Mouse (Mus musculus): Measurements from ENCODE around the gene Kcnip4. TPM values are rescaled to one million over a fixed set of nuclear protein-coding genes. Genes with fewer than 3 reads are reported as not detected.

Kcnip4 gene
- polyA plus RNA-seq, 1 experiment from 2014 or later, result 2.9 TPM

- H3K4me3 ChIP-seq, result no peak overlapping the region
- no peak overlapping the region for H3K4me2 ChIP-seq
- WGBS, result 31% methylated on average over 1 of the region's 1 CpGs
- H3K36me3 ChIP-seq, result no peaks in the 10 kb centered on the region
- H3K27me3 ChIP-seq, result no peaks in the 10 kb centered on the region
- no peaks in the 10 kb centered on the region for H3K9me3 ChIP-seq
- no peak for ATAC-seq (ENCODE audit: insufficient number of reproducible peaks, low FRiP score, low TSS enrichment, low read depth)
- H3K27ac ChIP-seq, result no peak overlapping the region
- no peaks in the 10 kb centered on the region for H3K4me1 ChIP-seq
- H3K9ac ChIP-seq, result no peak overlapping the region
Measured at GRCm38 (mm10) chr5:48779376-48779775, 745.3 kb downstream of the Kcnip4 start.

DNA sequence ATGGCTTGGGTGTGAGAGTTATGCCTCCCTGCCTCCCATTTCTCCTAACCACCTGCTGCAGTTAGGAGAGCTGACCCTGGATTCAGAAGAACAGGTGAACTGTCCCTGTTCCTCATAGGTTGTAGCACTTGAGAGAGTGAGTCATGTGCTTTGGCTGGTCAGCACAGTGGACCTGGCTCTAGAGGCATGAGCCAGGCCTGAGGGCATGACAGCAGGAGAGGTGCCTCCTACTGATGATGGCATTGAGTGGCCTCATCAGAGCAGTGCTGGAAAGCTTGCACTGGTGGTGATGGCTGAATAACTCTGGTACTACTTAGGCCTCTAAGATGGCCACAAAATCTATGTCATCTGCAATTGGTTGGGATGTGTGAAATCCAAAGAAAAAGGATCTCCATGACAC lies 776.1 kb downstream of the Kcnip4 start:
- Histone ChIP-seq H3K9me3 (no peaks in the 10 kb centered on the region), H3K4me3 (no peak overlapping the region), H3K27me3 (no peaks in the 10 kb centered on the region), H3K36me3 (no peaks in the 10 kb centered on the region), H3K9ac (no peak overlapping the region), H3K4me2 (no peak overlapping the region), H3K27ac (no peak overlapping the region), H3K4me1 (no peaks in the 10 kb centered on the region)
- ATAC-seq (ENCODE audit: insufficient number of reproducible peaks, low FRiP score, low TSS enrichment, low read depth), result no peak

DNA sequence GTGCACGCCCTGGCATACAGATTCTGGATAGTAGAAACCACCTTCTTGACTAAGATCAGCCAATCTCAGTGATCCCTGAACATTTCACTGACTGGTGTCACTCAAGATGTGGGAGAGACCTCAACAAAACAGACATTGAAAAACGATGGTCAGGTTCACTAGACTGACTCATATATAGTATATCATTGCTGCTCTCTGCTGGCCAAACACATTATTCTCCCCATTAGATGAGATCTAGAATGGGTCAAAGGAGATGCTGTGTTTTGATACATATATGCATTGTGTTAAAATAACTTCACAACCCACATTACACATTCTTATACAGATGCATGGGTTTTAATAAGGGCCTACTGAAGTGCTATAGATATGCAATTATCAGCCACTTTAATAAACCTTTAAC lies 787.1 kb downstream of the Kcnip4 start:
- Histone ChIP-seq H3K27ac (no peak overlapping the region), H3K4me2 (no peak overlapping the region), H3K4me1 (no peaks in the 10 kb centered on the region), H3K27me3 (no peaks in the 10 kb centered on the region), H3K9ac (no peak overlapping the region), H3K36me3 (no peaks in the 10 kb centered on the region), H3K4me3 (no peak overlapping the region), H3K9me3 (no peaks in the 10 kb centered on the region)
- 49% methylated on average over 2 of the region's 2 CpGs for WGBS
- no peak for ATAC-seq (ENCODE audit: insufficient number of reproducible peaks, low FRiP score, low TSS enrichment, low read depth)

- no peak for ATAC-seq (ENCODE audit: insufficient number of reproducible peaks, low FRiP score, low TSS enrichment, low read depth)
- Histone ChIP-seq H3K27me3 (no peaks in the 10 kb centered on the region), H3K27ac (no peak overlapping the region)
Measured at GRCm38 (mm10) chr5:48718166-48718565, 806.5 kb downstream of the Kcnip4 start.

DNA sequence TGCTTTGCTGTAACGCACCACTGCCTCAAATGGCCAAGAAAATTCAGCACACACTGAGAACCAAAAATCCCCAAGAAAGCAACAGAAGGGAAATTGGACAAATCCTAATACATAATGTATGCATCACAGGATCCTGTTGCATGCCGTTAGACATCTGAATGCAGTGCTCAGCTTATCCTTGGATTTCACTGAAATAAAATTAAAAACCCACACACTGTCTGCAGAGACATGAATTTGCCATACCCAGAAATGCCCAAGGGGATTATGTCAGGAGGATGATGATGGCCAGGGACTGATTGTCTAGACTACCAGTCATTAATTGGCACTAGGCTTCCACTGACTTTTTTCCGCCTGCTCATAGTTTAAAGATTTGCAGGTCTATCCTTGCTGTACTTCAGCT lies 818.7 kb downstream of the Kcnip4 start:
- Histone ChIP-seq H3K9me3 (no peaks in the 10 kb centered on the region), H3K4me2 (no peak overlapping the region), H3K27me3 (no peaks in the 10 kb centered on the region), H3K27ac (no peak overlapping the region), H3K4me3 (no peak overlapping the region), H3K4me1 (no peaks in the 10 kb centered on the region), H3K36me3 (no peaks in the 10 kb centered on the region), H3K9ac (no peak overlapping the region)
- WGBS, result 68% methylated on average over 3 of the region's 3 CpGs
- no peak for ATAC-seq (ENCODE audit: insufficient number of reproducible peaks, low FRiP score, low TSS enrichment, low read depth)

More at GRCm38 (mm10) chr5:48718166-48718565, 806.5 kb downstream of the Kcnip4 start:
- H3K36me3 ChIP-seq, result no peaks in the 10 kb centered on the region
- no peaks in the 10 kb centered on the region for H3K9me3 ChIP-seq
- no peak overlapping the region for H3K4me3 ChIP-seq
- no peak overlapping the region for H3K4me2 ChIP-seq
- no peak overlapping the region for H3K9ac ChIP-seq
- H3K4me1 ChIP-seq, result no peaks in the 10 kb centered on the region

DNA sequence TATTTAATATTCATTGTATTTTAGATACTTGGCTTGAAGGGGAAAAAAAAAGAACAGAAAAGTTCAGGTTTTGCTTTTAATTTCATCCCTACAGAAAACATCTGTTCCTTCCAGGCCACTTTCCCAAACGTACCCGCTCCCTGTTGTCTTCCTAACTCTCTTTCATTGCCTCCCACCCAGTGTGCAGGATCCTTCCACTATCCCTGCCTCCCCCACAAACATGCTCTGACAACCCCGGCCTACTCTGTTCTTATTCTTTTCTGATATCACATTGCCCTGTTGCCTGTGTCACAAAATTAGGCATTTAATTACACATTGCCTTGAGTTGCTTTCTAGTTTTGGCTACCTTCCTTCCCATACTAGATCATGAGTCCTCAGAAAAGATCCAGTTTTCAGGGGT lies 837.6 kb downstream of the Kcnip4 start:
- 70% methylated on average over 3 of the region's 3 CpGs for WGBS
- no peak for ATAC-seq (ENCODE audit: insufficient number of reproducible peaks, low FRiP score, low TSS enrichment, low read depth)

DNA sequence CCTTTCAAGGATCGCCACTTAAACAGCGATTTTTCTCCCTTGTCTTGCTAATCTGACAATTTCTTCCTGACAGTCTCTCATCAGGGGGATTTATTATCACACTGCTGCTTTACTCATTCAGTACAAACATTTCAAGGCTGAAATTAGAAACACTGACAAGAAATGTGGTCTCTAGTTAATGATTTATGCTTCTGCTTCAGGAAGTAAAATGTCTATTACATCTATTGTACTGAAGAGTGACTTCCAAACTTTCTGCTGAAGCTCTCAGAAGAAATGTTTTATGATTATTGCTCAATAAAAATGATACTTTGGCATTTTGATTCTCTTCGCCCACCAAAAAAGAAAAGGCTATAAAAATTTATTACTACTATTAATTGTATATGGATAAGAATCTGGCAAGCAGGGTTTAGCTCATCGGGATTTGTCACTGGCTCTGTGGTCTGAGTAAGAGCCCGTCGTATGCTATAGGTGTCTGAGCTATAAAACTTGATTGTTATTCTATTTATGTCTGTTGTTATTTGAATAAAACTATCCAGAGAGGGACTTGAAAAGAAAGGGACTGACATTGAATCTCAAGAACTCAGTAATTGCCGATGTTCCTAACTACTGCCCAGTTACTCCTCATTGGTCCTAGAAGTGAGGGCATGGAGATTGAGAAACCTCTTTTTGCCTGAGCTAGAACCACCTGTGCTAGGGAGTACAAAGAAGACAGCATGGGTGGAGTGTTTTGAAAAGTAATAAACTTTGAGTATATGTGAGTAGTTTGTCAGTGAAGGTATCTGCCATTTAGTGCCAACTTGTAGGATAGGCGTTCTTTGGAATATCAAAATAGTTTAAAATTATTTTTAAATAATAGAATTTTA lies 844.7 kb downstream of the Kcnip4 start:
- no peak for ATAC-seq (ENCODE audit: insufficient number of reproducible peaks, low FRiP score, low TSS enrichment, low read depth)
- no peak overlapping the region for H3K9ac ChIP-seq
- H3K36me3 ChIP-seq, result no peaks in the 10 kb centered on the region
- H3K9me3 ChIP-seq, result no peaks in the 10 kb centered on the region
- WGBS, result 53% methylated on average over 8 of the region's 8 CpGs
- no peak overlapping the region for H3K4me3 ChIP-seq
- no peak overlapping the region for H3K4me2 ChIP-seq
- H3K27me3 ChIP-seq, result no peaks in the 10 kb centered on the region
- H3K27ac ChIP-seq, result no peak overlapping the region
- H3K4me1 ChIP-seq, result no peaks in the 10 kb centered on the region

More for the DNA sequence above, 837.6 kb downstream of the Kcnip4 start:
- H3K9me3 ChIP-seq, result no peaks in the 10 kb centered on the region
- H3K9ac ChIP-seq, result no peak overlapping the region
- H3K4me3 ChIP-seq, result no peak overlapping the region
- H3K27ac ChIP-seq, result no peak overlapping the region
- H3K27me3 ChIP-seq, result no peaks in the 10 kb centered on the region
- no peaks in the 10 kb centered on the region for H3K36me3 ChIP-seq
- no peak overlapping the region for H3K4me2 ChIP-seq
- H3K4me1 ChIP-seq, result no peaks in the 10 kb centered on the region

DNA sequence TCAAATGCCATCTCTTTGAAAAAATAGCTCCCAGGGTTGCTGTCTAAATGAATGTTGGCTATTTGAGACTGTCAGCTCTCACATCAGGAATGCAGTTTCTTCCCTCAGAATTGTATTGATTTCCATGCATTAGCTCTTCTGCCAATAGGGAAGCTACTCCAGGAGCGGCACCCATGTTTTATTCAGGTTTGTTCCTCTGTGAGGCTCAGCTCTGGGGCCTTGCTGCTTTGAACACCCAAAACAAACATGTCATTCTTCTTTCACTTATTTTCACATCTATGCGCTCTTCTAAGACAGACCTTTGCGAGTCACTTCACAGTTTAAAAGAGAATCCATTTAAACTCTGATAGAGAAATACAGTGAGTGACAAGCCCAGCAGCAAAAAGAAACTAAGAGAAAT lies 862.2 kb downstream of the Kcnip4 start:
- Histone ChIP-seq H3K27me3 (no peaks in the 10 kb centered on the region), H3K9ac (no peak overlapping the region), H3K4me2 (no peak overlapping the region), H3K9me3 (no peaks in the 10 kb centered on the region), H3K27ac (no peak overlapping the region), H3K4me3 (no peak overlapping the region), H3K36me3 (no peaks in the 10 kb centered on the region), H3K4me1 (no peaks in the 10 kb centered on the region)
- ATAC-seq (ENCODE audit: insufficient number of reproducible peaks, low FRiP score, low TSS enrichment, low read depth), result no peak
- WGBS, result 91% methylated on average over 3 of the region's 3 CpGs

DNA sequence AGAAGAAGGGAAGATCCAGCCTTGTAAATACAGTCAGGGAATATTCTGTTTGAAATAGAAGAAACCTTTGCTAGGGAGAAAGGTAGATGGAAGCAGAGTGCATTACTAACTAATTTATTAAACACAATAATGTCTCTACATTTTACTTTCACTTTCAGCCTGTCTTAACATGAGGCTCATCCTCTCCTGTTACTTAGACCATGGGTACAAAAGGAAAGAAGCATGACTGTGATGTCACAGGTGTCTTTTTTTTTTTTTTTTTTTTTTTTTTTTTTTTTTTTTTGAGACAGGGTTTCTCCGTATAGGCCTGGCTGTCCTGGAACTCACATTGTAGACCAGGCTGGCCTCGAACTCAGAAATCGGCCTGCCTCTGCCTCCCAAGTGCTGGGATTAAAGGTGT lies 864.7 kb downstream of the Kcnip4 start:
- Histone ChIP-seq H3K9ac (no peak overlapping the region), H3K27ac (no peak overlapping the region), H3K4me2 (no peak overlapping the region), H3K36me3 (no peaks in the 10 kb centered on the region), H3K4me1 (no peaks in the 10 kb centered on the region), H3K4me3 (no peak overlapping the region), H3K9me3 (no peaks in the 10 kb centered on the region), H3K27me3 (no peaks in the 10 kb centered on the region)
- 92% methylated on average over 3 of the region's 3 CpGs for WGBS
- no peak for ATAC-seq (ENCODE audit: insufficient number of reproducible peaks, low FRiP score, low TSS enrichment, low read depth)

DNA sequence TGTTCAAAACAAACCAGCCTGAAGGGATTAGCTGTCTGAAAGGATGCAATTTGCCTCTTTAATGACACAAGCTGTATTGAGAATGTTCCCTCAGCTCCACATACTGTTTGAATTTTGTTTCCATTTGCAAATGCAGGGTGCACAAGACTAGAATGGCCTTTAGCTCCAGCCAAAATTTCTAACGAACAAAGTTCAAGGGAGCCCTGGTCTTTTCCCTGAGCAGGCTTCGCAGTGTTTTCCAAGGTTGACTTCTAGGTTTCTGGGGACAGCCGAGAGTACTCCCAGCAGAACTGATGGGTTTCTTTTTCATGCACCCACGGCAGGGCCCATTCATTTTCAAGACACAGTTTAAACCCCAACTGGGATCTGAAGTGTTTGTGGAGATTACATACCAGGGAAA lies 874.2 kb downstream of the Kcnip4 start:
- ATAC-seq (ENCODE audit: insufficient number of reproducible peaks, low FRiP score, low TSS enrichment, low read depth), result no peak
- no peak overlapping the region for H3K4me3 ChIP-seq

GRCm38 (mm10) chr5:48636675-48637074 lies 888.0 kb downstream of the Kcnip4 start:
- WGBS, result 85% methylated on average over 6 of the region's 6 CpGs
- no peak overlapping the region for H3K9ac ChIP-seq
- no peaks in the 10 kb centered on the region for H3K4me1 ChIP-seq
- H3K4me2 ChIP-seq, result no peak overlapping the region
- no peaks in the 10 kb centered on the region for H3K9me3 ChIP-seq
- no peak overlapping the region for H3K27ac ChIP-seq
- no peak for ATAC-seq (ENCODE audit: insufficient number of reproducible peaks, low FRiP score, low TSS enrichment, low read depth)
- no peaks in the 10 kb centered on the region for H3K27me3 ChIP-seq
- no peaks in the 10 kb centered on the region for H3K36me3 ChIP-seq
- no peak overlapping the region for H3K4me3 ChIP-seq

More for the DNA sequence above, 874.2 kb downstream of the Kcnip4 start:
- no peaks in the 10 kb centered on the region for H3K4me1 ChIP-seq
- no peaks in the 10 kb centered on the region for H3K36me3 ChIP-seq
- H3K27ac ChIP-seq, result no peak overlapping the region
- WGBS, result 39% methylated on average over 4 of the region's 4 CpGs
- no peak overlapping the region for H3K4me2 ChIP-seq
- H3K27me3 ChIP-seq, result no peaks in the 10 kb centered on the region
- no peak overlapping the region for H3K9ac ChIP-seq
- H3K9me3 ChIP-seq, result no peaks in the 10 kb centered on the region

GRCm38 (mm10) chr5:48633631-48634030 lies 891.1 kb downstream of the Kcnip4 start:
- H3K9me3 ChIP-seq, result no peaks in the 10 kb centered on the region
- no peak overlapping the region for H3K9ac ChIP-seq
- WGBS, result 81% methylated on average over 3 of the region's 3 CpGs

GRCm38 (mm10) chr5:48623370-48623769 lies 901.3 kb downstream of the Kcnip4 start:
- no peak overlapping the region for H3K27ac ChIP-seq
- ATAC-seq (ENCODE audit: insufficient number of reproducible peaks, low FRiP score, low TSS enrichment, low read depth), result no peak
- no peaks in the 10 kb centered on the region for H3K27me3 ChIP-seq
- no peaks in the 10 kb centered on the region for H3K9me3 ChIP-seq
- WGBS, result 57% methylated on average over 7 of the region's 7 CpGs
- H3K36me3 ChIP-seq, result no peaks in the 10 kb centered on the region
- no peak overlapping the region for H3K4me2 ChIP-seq
- no peaks in the 10 kb centered on the region for H3K4me1 ChIP-seq
- no peak overlapping the region for H3K9ac ChIP-seq
- no peak overlapping the region for H3K4me3 ChIP-seq

More at GRCm38 (mm10) chr5:48633631-48634030, 891.1 kb downstream of the Kcnip4 start:
- Histone ChIP-seq H3K36me3 (no peaks in the 10 kb centered on the region), H3K4me1 (no peaks in the 10 kb centered on the region), H3K4me3 (no peak overlapping the region), H3K4me2 (no peak overlapping the region), H3K27ac (no peak overlapping the region), H3K27me3 (no peaks in the 10 kb centered on the region)
- ATAC-seq (ENCODE audit: insufficient number of reproducible peaks, low FRiP score, low TSS enrichment, low read depth), result no peak

Data from limb, embryonic 15.5 days (tissue).